Mouse (Mus musculus) heart, adult 2 months (tissue): ENCODE measurements at regions not wholly inside any gene's neighbourhood (a gene's known extent, or its start where the extent isn't known, plus 50 kb on each side); places are given as distances from the start of the nearest gene placed in this dataset.

Experiments used
- DNase-seq, 2 experiments: peaks; one replicate each; pipeline ENCODE4 v3.0.0; 2021
- H3K27ac ChIP-seq: fragments of 200-600 bp; 2 replicates; pipeline ENCODE4 v1.8.1; 2022
- H3K27me3 ChIP-seq: fragments of 200-500 bp; 2 replicates; pipeline ENCODE4 v1.6.1; 2012; ENCODE audit warnings: mild to moderate bottlenecking, low read length, inconsistent platforms, mixed read lengths; ENCODE audit not compliant: control insufficient read depth, insufficient read depth
- H3K36me3 ChIP-seq: fragments of 200-500 bp; 2 replicates; pipeline ENCODE4 v1.6.1; 2012; ENCODE audit warnings: low read length, inconsistent platforms; ENCODE audit not compliant: control insufficient read depth, insufficient read depth
- H3K4me1 ChIP-seq: fragments of 200-500 bp; 2 replicates; pipeline ENCODE4 v1.6.1; 2011; ENCODE audit warnings: low read length; ENCODE audit not compliant: control insufficient read depth, insufficient read depth
- H3K4me3 ChIP-seq: fragments of 200-600 bp; 2 replicates; pipeline ENCODE4 v1.8.1; 2022
- H3K79me2 ChIP-seq: fragments of 200-500 bp; replicated peaks from 2 replicates; pipeline ENCODE4 v1.6.1; 2012; ENCODE audit warnings: mild to moderate bottlenecking, inconsistent platforms, low read length, moderate library complexity, mixed read lengths; ENCODE audit not compliant: control insufficient read depth, insufficient read depth
- H3K9ac ChIP-seq: fragments of 200-500 bp; 2 replicates; pipeline ENCODE4 v1.6.1; 2012; ENCODE audit warnings: low read depth, mild to moderate bottlenecking, control low read depth, inconsistent platforms, low read length, mixed read lengths
- CTCF ChIP-seq: fragments of 200-600 bp; IDR thresholded peaks from 2 replicates; pipeline ENCODE4 v1.8.1; 2022; ENCODE audit warnings: antibody characterized with exemption, mild to moderate bottlenecking, moderate library complexity
- EP300 ChIP-seq: fragments of 200-500 bp; IDR thresholded peaks from 2 replicates; pipeline ENCODE4 v1.6.1; 2011; ENCODE audit warnings: low read depth, low read length, control low read depth; ENCODE audit not compliant: insufficient read depth
- POLR2A ChIP-seq: fragments of 200-500 bp; IDR thresholded peaks from 2 replicates; pipeline ENCODE4 v1.6.1; 2011; ENCODE audit warnings: mild to moderate bottlenecking, low read depth, low read length, control low read depth; ENCODE audit not compliant: insufficient read depth
- WGBS: fragments of 180-500 bp; shearing (Covaris S2); methylation state at CpG from one replicate; pipeline ENCODE4 v1.1.7; 2018; 5-methylcytosine and 5-hydroxymethylcytosine counted together
- intact Hi-C: fragments of 180-260 bp; cut with DNase I; formaldehyde crosslinking; loops from one replicate; pipeline ENCODE4 v1.15.1; 2025

GRCm38 (mm10) chr1:77629496-77630281 is 114.8 kb upstream of the Epha4 start:
- intact Hi-C loops = no loop called here
- H3K79me2 ChIP-seq = no peaks in the 10 kb centered on the region
- 63% methylated on average over 9 of the region's 9 CpGs for WGBS

GRCm38 (mm10) chr1:77628861-77629260 is 114.0 kb upstream of the Epha4 start:
- no peak for DNase-seq
- Histone ChIP-seq H3K79me2 (no peaks in the 10 kb centered on the region), H3K36me3 (no peaks in the 10 kb centered on the region), H3K4me1 (no peaks in the 10 kb centered on the region), H3K27ac (no peak overlapping the region), H3K27me3 (no peaks in the 10 kb centered on the region), H3K4me3 (no peak overlapping the region), H3K9ac (no peak overlapping the region)
- WGBS = 84% methylated on average over 4 of the region's 4 CpGs
- intact Hi-C loops = no loop called here
- TF ChIP-seq EP300 = no peak
- no peak for TF ChIP-seq POLR2A
- no peak for TF ChIP-seq CTCF

More at GRCm38 (mm10) chr1:77629496-77630281, 114.8 kb upstream of the Epha4 start:
- no peak overlapping the region for H3K27ac ChIP-seq
- no peaks in the 10 kb centered on the region for H3K27me3 ChIP-seq
- DNase-seq = no peak
- TF ChIP-seq EP300 = no peak
- no peak for TF ChIP-seq CTCF
- no peak for TF ChIP-seq POLR2A
- no peaks in the 10 kb centered on the region for H3K4me1 ChIP-seq
- H3K4me3 ChIP-seq = no peak overlapping the region
- no peaks in the 10 kb centered on the region for H3K36me3 ChIP-seq
- H3K9ac ChIP-seq = no peak overlapping the region

GRCm38 (mm10) chr1:77617490-77617889 is 102.6 kb upstream of the Epha4 start:
- Histone ChIP-seq H3K79me2 (no peaks in the 10 kb centered on the region), H3K9ac (no peak overlapping the region), H3K4me3 (no peak overlapping the region), H3K27ac (no peak overlapping the region), H3K36me3 (no peaks in the 10 kb centered on the region), H3K27me3 (no peaks in the 10 kb centered on the region), H3K4me1 (no peaks in the 10 kb centered on the region)
- TF ChIP-seq CTCF (no peak), POLR2A (no peak), EP300 (no peak)
- 86% methylated on average over 8 of the region's 8 CpGs for WGBS
- intact Hi-C loops = no loop called here
- DNase-seq = no peak

GRCm38 (mm10) chr1:77600509-77600908 is 85.6 kb upstream of the Epha4 start:
- H3K9ac ChIP-seq = no peak overlapping the region
- no peaks in the 10 kb centered on the region for H3K36me3 ChIP-seq
- H3K27ac ChIP-seq = no peak overlapping the region
- no peak overlapping the region for H3K4me3 ChIP-seq
- no peaks in the 10 kb centered on the region for H3K4me1 ChIP-seq
- 71% methylated on average over 5 of the region's 5 CpGs for WGBS
- intact Hi-C loops = no loop called here
- DNase-seq = no peak
- H3K79me2 ChIP-seq = no peaks in the 10 kb centered on the region
- TF ChIP-seq CTCF (no peak), EP300 (no peak), POLR2A (no peak)
- no peaks in the 10 kb centered on the region for H3K27me3 ChIP-seq

- intact Hi-C loops = no loop called here
- no peak for DNase-seq
- TF ChIP-seq EP300 = no peak
- no peak for TF ChIP-seq POLR2A
- TF ChIP-seq CTCF = no peak
- 0 out of 2 replicates have a peak, but pooled peaks cover 2% of the 10 kb centered on the region for H3K27me3 ChIP-seq
- 75% methylated on average over 4 of the region's 4 CpGs for WGBS
- no peak overlapping the region for H3K4me3 ChIP-seq
- no peaks in the 10 kb centered on the region; the same call in 1 of the 2 replicates for H3K4me1 ChIP-seq
- H3K79me2 ChIP-seq = no peaks in the 10 kb centered on the region
- no peak overlapping the region for H3K27ac ChIP-seq
- no peak overlapping the region for H3K9ac ChIP-seq
- no peaks in the 10 kb centered on the region for H3K36me3 ChIP-seq
Observed at GRCm38 (mm10) chr1:77592649-77593048, 77.8 kb upstream of the Epha4 start.

- H3K27ac ChIP-seq = no peak overlapping the region
- intact Hi-C loops = no loop called here
- H3K9ac ChIP-seq = no peak overlapping the region
- 0 out of 2 replicates have a peak, but pooled peaks cover 2% of the 10 kb centered on the region for H3K27me3 ChIP-seq
- no peaks in the 10 kb centered on the region for H3K36me3 ChIP-seq
- DNase-seq = no peak
- H3K4me1 ChIP-seq = no peaks in the 10 kb centered on the region; the same call in 1 of the 2 replicates
- H3K79me2 ChIP-seq = no peaks in the 10 kb centered on the region
- H3K4me3 ChIP-seq = no peak overlapping the region
- TF ChIP-seq CTCF = no peak
- no peak for TF ChIP-seq EP300
- TF ChIP-seq POLR2A = no peak
- WGBS = 75% methylated on average over 7 of the region's 7 CpGs
Observed at GRCm38 (mm10) chr1:77592248-77592647, 77.4 kb upstream of the Epha4 start.
